Mouse (Mus musculus) neural tube, embryonic 12.5 days (tissue): Measurements from ENCODE around the gene Ffar4. TPM values are rescaled to one million over a fixed set of nuclear protein-coding genes. Genes with fewer than 3 reads are reported as not detected.

ENCODE experiments used
- ATAC-seq: fragments of 200-750 bp; cut with Nextera tagmentation; 2 replicates; pipeline ENCODE4 v1.8.0; 2017; ENCODE audit warnings: low read depth, mild to moderate bottlenecking, moderate TSS enrichment, moderate library complexity; ENCODE audit not compliant: low FRiP score
- H3K27ac ChIP-seq: fragments of 300-500 bp; sonication (generic); 2 replicates; pipeline ENCODE4 v1.5.1; 2016
- H3K27me3 ChIP-seq: fragments of 300-500 bp; sonication (generic); replicated peaks from 2 replicates; pipeline ENCODE4 v1.6.1; 2016; ENCODE audit warnings: mild to moderate bottlenecking
- H3K36me3 ChIP-seq: fragments of 300-500 bp; sonication (generic); 2 replicates; pipeline ENCODE4 v1.6.1; 2016; ENCODE audit warnings: mild to moderate bottlenecking
- H3K4me1 ChIP-seq: fragments of 300-500 bp; sonication (generic); 2 replicates; pipeline ENCODE4 v1.6.1; 2016
- H3K4me2 ChIP-seq: fragments of 300-500 bp; sonication (generic); replicated peaks from 2 replicates; pipeline ENCODE4 v1.6.1; 2016; ENCODE audit warnings: mild to moderate bottlenecking
- H3K4me3 ChIP-seq: fragments of 300-500 bp; sonication (generic); 2 replicates; pipeline ENCODE4 v1.5.1; 2016
- H3K9ac ChIP-seq: fragments of 300-500 bp; sonication (generic); 2 replicates; pipeline ENCODE4 v1.6.1; 2016; ENCODE audit warnings: mild to moderate bottlenecking
- H3K9me3 ChIP-seq: fragments of 300-500 bp; sonication (generic); 2 replicates; pipeline ENCODE4 v1.6.1; 2016; ENCODE audit warnings: mild to moderate bottlenecking
- WGBS: fragments of 180-500 bp; shearing (Covaris S2); methylation state at CpG from one replicate; pipeline ENCODE4 v1.1.7; 2016; 5-methylcytosine and 5-hydroxymethylcytosine counted together
- polyA plus RNA-seq: library from polyadenylated mRNA; unstranded; fragments of >200 nt; fragmentation: Nextera tagmentation; extraction: Ambion mirVana; gene quantifications from 2 replicates; pipeline ENCODE4 v1.2.1, GENCODE M21; 2016

The Ffar4 gene
- polyA plus RNA-seq, 1 experiment from 2014 or later = not detected

GRCm38 (mm10) chr19:38111056-38111455, 14.2 kb downstream of the Ffar4 start:
- Histone ChIP-seq H3K4me2 (no peak overlapping the region), H3K27me3 (0 out of 2 replicates have a peak, but pooled peaks cover 2% of the 10 kb centered on the region), H3K4me3 (no peak overlapping the region), H3K9me3 (no peaks in the 10 kb centered on the region), H3K9ac (no peak overlapping the region), H3K36me3 (no peaks in the 10 kb centered on the region), H3K27ac (no peak overlapping the region), H3K4me1 (no peaks in the 10 kb centered on the region)
- WGBS = 85% methylated on average over 8 of the region's 8 CpGs
- no peak for ATAC-seq

- Histone ChIP-seq H3K9me3 (no peaks in the 10 kb centered on the region), H3K27ac (no peak overlapping the region), H3K4me3 (no peak overlapping the region), H3K9ac (no peak overlapping the region), H3K36me3 (no peaks in the 10 kb centered on the region), H3K4me2 (no peak overlapping the region), H3K27me3 (no peaks in the 10 kb centered on the region), H3K4me1 (no peaks in the 10 kb centered on the region)
- ATAC-seq = no peak
- WGBS = 59% methylated on average over 4 of the region's 4 CpGs
Observed at GRCm38 (mm10) chr19:38112575-38112974, 15.7 kb downstream of the Ffar4 start.

- Histone ChIP-seq H3K36me3 (no peaks in the 10 kb centered on the region), H3K4me1 (no peaks in the 10 kb centered on the region), H3K27me3 (no peaks in the 10 kb centered on the region), H3K4me3 (no peak overlapping the region), H3K27ac (no peak overlapping the region), H3K9ac (no peak overlapping the region), H3K9me3 (no peaks in the 10 kb centered on the region; the same call in 1 of the 2 replicates), H3K4me2 (no peak overlapping the region)
- WGBS = 91% methylated on average over 7 of the region's 7 CpGs
- ATAC-seq = no peak
Observed at GRCm38 (mm10) chr19:38114834-38115491, 18.1 kb downstream of the Ffar4 start.

GRCm38 (mm10) chr19:38120123-38120760, 23.4 kb downstream of the Ffar4 start:
- no peak for ATAC-seq
- Histone ChIP-seq H3K27me3 (peaks cover 21% of the 10 kb centered on the region), H3K4me3 (no peak overlapping the region), H3K36me3 (no peaks in the 10 kb centered on the region), H3K9me3 (no peaks in the 10 kb centered on the region; the same call in 1 of the 2 replicates), H3K4me2 (no peak overlapping the region), H3K9ac (no peak overlapping the region), H3K27ac (no peak overlapping the region), H3K4me1 (peaks cover 5% of the 10 kb centered on the region; the same call in 1 of the 2 replicates)
- 85% methylated on average over 5 of the region's 5 CpGs for WGBS

GRCm38 (mm10) chr19:38123921-38124320, 27.1 kb downstream of the Ffar4 start:
- Histone ChIP-seq H3K27ac (no peak overlapping the region), H3K9me3 (no peaks in the 10 kb centered on the region; the same call in 1 of the 2 replicates), H3K4me2 (peak overlapping the region; percentile 96), H3K36me3 (no peaks in the 10 kb centered on the region), H3K4me1 (peaks cover 5% of the 10 kb centered on the region; the same call in 1 of the 2 replicates), H3K4me3 (peak overlapping the region; percentile 59), H3K9ac (no peak overlapping the region), H3K27me3 (peaks cover 21% of the 10 kb centered on the region)
- WGBS = 30% methylated on average over 9 of the region's 9 CpGs
- no peak for ATAC-seq

GRCm38 (mm10) chr19:38124401-38125218, 27.7 kb downstream of the Ffar4 start:
- Histone ChIP-seq H3K4me3 (peak overlapping the region; percentile 59), H3K27me3 (peaks cover 21% of the 10 kb centered on the region), H3K4me2 (peak overlapping the region; percentile 96), H3K9me3 (no peaks in the 10 kb centered on the region; the same call in 1 of the 2 replicates), H3K36me3 (no peaks in the 10 kb centered on the region), H3K4me1 (peaks cover 5% of the 10 kb centered on the region; the same call in 1 of the 2 replicates), H3K9ac (peak overlapping the region; percentile 61), H3K27ac (no peak overlapping the region)
- ATAC-seq = peak; percentile 76
- 1% methylated on average over 68 of the region's 77 CpGs for WGBS

- Histone ChIP-seq H3K4me2 (peak within 1 kb of the TSS; percentile 96), H3K4me1 (peaks cover 5% of the 10 kb centered on the region; the same call in 1 of the 2 replicates), H3K27ac (no peak within 1 kb of the TSS), H3K36me3 (no peaks in the 10 kb centered on the region), H3K27me3 (peaks cover 21% of the 10 kb centered on the region), H3K4me3 (peak within 1 kb of the TSS; percentile 59), H3K9ac (peak within 1 kb of the TSS; percentile 61), H3K9me3 (no peaks in the 10 kb centered on the region; the same call in 1 of the 2 replicates)
- 74% methylated on average over 6 of the region's 6 CpGs for WGBS
- ATAC-seq = no peak
Observed at GRCm38 (mm10) chr19:38125219-38125610, 28.3 kb downstream of the Ffar4 start, which contains the start of gene Rbp4. TSS of gene Rbp4 (minus strand) at chr19:38125281.

- WGBS = 73% methylated on average over 8 of the region's 8 CpGs
- H3K9me3 ChIP-seq = no peaks in the 10 kb centered on the region
- no peak overlapping the region for H3K4me2 ChIP-seq
- no peak overlapping the region for H3K27ac ChIP-seq
- no peak overlapping the region for H3K4me3 ChIP-seq
- peaks cover 21% of the 10 kb centered on the region for H3K27me3 ChIP-seq
- H3K36me3 ChIP-seq = no peaks in the 10 kb centered on the region
- no peak overlapping the region for H3K9ac ChIP-seq
- no peak for ATAC-seq
- peaks cover 5% of the 10 kb centered on the region; the same call in 1 of the 2 replicates for H3K4me1 ChIP-seq
Observed at GRCm38 (mm10) chr19:38126656-38127055, 29.8 kb downstream of the Ffar4 start.

DNA sequence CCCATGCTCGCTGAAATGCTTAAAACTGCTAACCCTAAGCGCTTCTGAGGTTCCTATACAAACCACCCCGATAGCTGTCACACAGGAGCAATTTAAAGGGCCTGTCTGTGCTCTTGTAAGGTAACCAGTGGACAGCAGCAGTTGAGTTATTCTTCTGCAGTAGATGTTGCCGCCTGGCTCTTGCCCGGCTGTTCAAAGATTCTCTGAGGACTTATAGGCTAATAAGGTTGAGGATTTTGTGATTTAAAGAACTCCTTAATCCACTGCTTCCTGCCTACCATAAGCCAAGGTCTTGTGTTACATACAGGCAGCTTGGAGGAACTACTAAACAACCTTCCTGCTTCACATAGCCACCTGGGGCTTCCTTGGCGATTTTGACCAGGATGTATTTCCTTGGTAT, 35.6 kb downstream of the Ffar4 start, which contains the start of gene Pde6c:
Gene Pde6c (plus strand): TSS at position 301 of the 400 bp plus-strand sequence.
- no peaks in the 10 kb centered on the region for H3K36me3 ChIP-seq
- no peaks in the 10 kb centered on the region for H3K9me3 ChIP-seq
- H3K4me1 ChIP-seq = no peaks in the 10 kb centered on the region
- H3K4me3 ChIP-seq = no peak within 1 kb of the TSS
- H3K27ac ChIP-seq = no peak within 1 kb of the TSS
- ATAC-seq = no peak
- H3K9ac ChIP-seq = no peak within 1 kb of the TSS
- no peaks in the 10 kb centered on the region for H3K27me3 ChIP-seq
- H3K4me2 ChIP-seq = no peak within 1 kb of the TSS
- 88% methylated on average over 6 of the region's 6 CpGs for WGBS

GRCm38 (mm10) chr19:38133986-38134385, 37.1 kb downstream of the Ffar4 start:
- Histone ChIP-seq H3K36me3 (no peaks in the 10 kb centered on the region), H3K9ac (no peak overlapping the region), H3K9me3 (no peaks in the 10 kb centered on the region), H3K4me1 (no peaks in the 10 kb centered on the region), H3K4me3 (no peak overlapping the region), H3K27ac (no peak overlapping the region), H3K4me2 (no peak overlapping the region), H3K27me3 (no peaks in the 10 kb centered on the region)
- WGBS = 85% methylated on average over 11 of the region's 11 CpGs
- ATAC-seq = no peak

DNA sequence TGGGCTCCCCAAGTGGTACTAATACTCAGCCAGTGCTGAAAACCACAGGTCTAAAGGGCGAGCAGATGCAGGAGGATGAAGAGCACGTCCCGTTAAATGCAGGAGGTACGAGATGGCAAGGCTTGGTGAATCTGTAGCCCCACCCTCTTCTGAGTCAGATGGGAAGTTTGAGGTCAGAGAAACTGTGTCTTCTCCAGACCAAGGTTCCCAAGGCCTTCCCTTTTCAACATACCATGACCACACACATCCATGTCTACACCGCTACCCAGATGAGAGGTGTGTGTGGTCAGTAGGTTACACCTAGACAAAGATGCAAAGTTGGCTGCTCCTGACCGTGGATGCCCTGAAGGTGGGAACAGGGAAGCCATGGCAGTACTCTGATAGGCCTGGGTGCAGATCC, 37.9 kb downstream of the Ffar4 start:
- Histone ChIP-seq H3K4me1 (no peaks in the 10 kb centered on the region), H3K27ac (no peak overlapping the region), H3K4me3 (no peak overlapping the region), H3K9ac (no peak overlapping the region), H3K9me3 (no peaks in the 10 kb centered on the region), H3K36me3 (no peaks in the 10 kb centered on the region), H3K27me3 (no peaks in the 10 kb centered on the region), H3K4me2 (no peak overlapping the region)
- ATAC-seq = no peak
- 92% methylated on average over 6 of the region's 6 CpGs for WGBS
